Mouse (Mus musculus): ENCODE results near the gene Rasa2. TPM values are rescaled to one million over a fixed set of nuclear protein-coding genes. Genes with fewer than 3 reads are reported as not detected.

The Rasa2 gene
- total and polyA plus RNA-seq, 3 experiments: 9.5 to 11.3 TPM; not detected in 1

DNA sequence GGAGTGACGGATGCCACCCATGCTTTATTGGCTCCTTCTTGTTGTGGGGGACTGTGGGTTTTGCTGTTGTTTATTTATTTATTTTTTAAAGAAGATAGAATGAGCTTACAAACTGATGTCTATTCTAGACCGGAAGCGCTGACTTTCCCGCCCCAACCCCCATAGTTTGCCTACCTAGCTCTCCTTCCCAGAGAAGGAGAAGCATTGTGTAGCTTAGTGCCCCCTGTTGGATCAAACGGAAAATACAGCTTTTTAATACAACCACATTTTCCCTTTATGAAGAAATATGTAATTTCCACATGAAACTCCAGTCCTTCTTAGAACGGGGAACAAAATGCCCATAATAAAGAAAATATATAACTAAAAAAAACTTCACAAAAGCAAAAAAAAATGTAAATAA lies 21.3 kb upstream of the Rasa2 start:
- TF ChIP-seq ZMIZ1 (IDR thresholded peaks at IDR 0.05; ENCODE audit: low read depth, low read length): no peak
- TF ChIP-seq TBP (IDR thresholded peaks at IDR 0.05; ENCODE audit: low read depth, low read length): no peak
- TF ChIP-seq ETS1 (IDR thresholded peaks at IDR 0.05; ENCODE audit: low read depth, low read length): no peak
- TF ChIP-seq GATA1 (IDR thresholded peaks at IDR 0.05; ENCODE audit: low read depth, low read length): no peak
- TF ChIP-seq CHD2 (IDR thresholded peaks at IDR 0.05; ENCODE audit: low read length): no peak
- no peak for TF ChIP-seq RCOR1 (IDR thresholded peaks at IDR 0.05; ENCODE audit: low read depth, low read length)
- TF ChIP-seq MXI1 (IDR thresholded peaks at IDR 0.05; ENCODE audit: low read depth, low read length): no peak
- TF ChIP-seq UBTF (IDR thresholded peaks at IDR 0.05; ENCODE audit: borderline replicate concordance, insufficient read depth, low read depth, low read length): no peak
- TF ChIP-seq CHD1 (IDR thresholded peaks at IDR 0.05; ENCODE audit: low read depth, low read length): no peak
- TF ChIP-seq SIN3A (IDR thresholded peaks at IDR 0.05; ENCODE audit: low read length): no peak
- no peak for TF ChIP-seq POLR2AphosphoS2 (IDR thresholded peaks at IDR 0.05; ENCODE audit: low read length)
- no peak for TF ChIP-seq KAT2A (conservative IDR thresholded peaks at IDR 0.05; ENCODE audit: low read depth, low read length)
- no peak for TF ChIP-seq EP300 (IDR thresholded peaks at IDR 0.05; ENCODE audit: low read depth in 1 of 2, low read length in 2 of 2)
- 0 out of 2 replicates have a peak, but pooled peaks have one; percentile 14 for TF ChIP-seq BHLHE40 (IDR thresholded peaks at IDR 0.05; ENCODE audit: borderline replicate concordance, low read depth, low read length)
- peak; percentile 75 for TF ChIP-seq RAD21 (IDR thresholded peaks at IDR 0.05; ENCODE audit: low read depth, low read length)
- no peak for TF ChIP-seq MYB (IDR thresholded peaks at IDR 0.05; ENCODE audit: low read depth, low read length)
- no peak for TF ChIP-seq POLR2AphosphoS5 (IDR thresholded peaks at IDR 0.05; ENCODE audit: borderline replicate concordance, low read depth, low read length)
- TF ChIP-seq MEF2A (IDR thresholded peaks at IDR 0.05; ENCODE audit: extremely low read depth, insufficient replicate concordance, low read depth, low read length, poor library complexity, severe bottlenecking): no peak
- no peak for TF ChIP-seq MAFK (IDR thresholded peaks at IDR 0.05; ENCODE audit: borderline replicate concordance, low read depth, low read length)
- no peak for TF ChIP-seq GABPA (IDR thresholded peaks at IDR 0.05; ENCODE audit: low read depth, low read length)
- TF ChIP-seq MYC (IDR thresholded peaks at IDR 0.05; ENCODE audit: low read depth, low read length): no peak
- no peak for TF ChIP-seq TAL1 (IDR thresholded peaks at IDR 0.05; ENCODE audit: low read length)
- no peak for TF ChIP-seq HCFC1 (IDR thresholded peaks at IDR 0.05; ENCODE audit: low read depth, low read length)
- TF ChIP-seq MAZ (IDR thresholded peaks at IDR 0.05; ENCODE audit: low read depth, low read length): no peak
- TF ChIP-seq SMC3 (IDR thresholded peaks at IDR 0.05; ENCODE audit: low read depth, low read length): peak; percentile 82
- no peak for TF ChIP-seq E2F4 (IDR thresholded peaks at IDR 0.05; ENCODE audit: borderline replicate concordance, low read depth, low read length)
- TF ChIP-seq ZC3H11A (IDR thresholded peaks at IDR 0.05; ENCODE audit: low read depth, low read length): peak; percentile 64
- TF ChIP-seq TCF12 (IDR thresholded peaks at IDR 0.05; ENCODE audit: low read depth, low read length): no peak
- TF ChIP-seq ZNF384 (IDR thresholded peaks at IDR 0.05; ENCODE audit: low read depth, low read length): no peak
- no peak for TF ChIP-seq ELF1 (IDR thresholded peaks at IDR 0.05; ENCODE audit: low read depth, low read length)
- no peak for TF ChIP-seq MAX (IDR thresholded peaks at IDR 0.05; ENCODE audit: low read length)
- TF ChIP-seq USF1 (IDR thresholded peaks at IDR 0.05; ENCODE audit: low read depth, low read length): no peak
- no peak for TF ChIP-seq JUND (IDR thresholded peaks at IDR 0.05; ENCODE audit: low read depth, low read length)
- TF ChIP-seq CTCF (IDR thresholded peaks at IDR 0.05 in 2 of 3, conservative IDR thresholded peaks at IDR 0.05 in 1 of 3; ENCODE audit: control insufficient read depth in 1 of 3, insufficient read depth in 1 of 3, low read depth in 2 of 3, low read length in 3 of 3, poor library complexity in 1 of 3, severe bottlenecking in 1 of 3): peak; percentile 35 to 76 (median 51); a peak in 5 of 6 replicates
- TF ChIP-seq NRF1 (IDR thresholded peaks at IDR 0.05; ENCODE audit: insufficient read depth, low read depth, low read length, poor library complexity, severe bottlenecking): no peak
- TF ChIP-seq ZKSCAN1 (IDR thresholded peaks at IDR 0.05; ENCODE audit: low read depth, low read length): no peak
- no peak for TF ChIP-seq POLR2A (IDR thresholded peaks at IDR 0.05; ENCODE audit: control insufficient read depth in 1 of 2, insufficient read depth in 1 of 2, low read depth in 1 of 2, low read length in 2 of 2, poor library complexity in 1 of 2)
- TF ChIP-seq USF2 (IDR thresholded peaks at IDR 0.05; ENCODE audit: borderline replicate concordance in 1 of 2, insufficient read depth in 1 of 2, low read depth in 1 of 2, low read length in 2 of 2): no peak
- TF ChIP-seq NELFE (IDR thresholded peaks at IDR 0.05; ENCODE audit: low read depth, low read length): no peak
- H3K36me3 ChIP-seq (ENCODE audit: control insufficient read depth in 1 of 2, insufficient read depth in 2 of 2, low read length in 2 of 2): peaks cover 0 to 12% of the 10 kb centered on the region in 2 experiments; a peak in 2 of 4 replicates
- peak; percentile 82 for DNase-seq (ENCODE audit: low read depth, low spot score)
- H3K27me3 ChIP-seq (ENCODE audit: control insufficient read depth in 1 of 2, insufficient read depth in 2 of 2, low read length in 2 of 2): no peaks in the 10 kb centered on the region
- H3K4me3 ChIP-seq (ENCODE audit: control insufficient read depth in 1 of 2, insufficient read depth in 1 of 2, low read depth in 2 of 2, low read length in 2 of 2): no peak overlapping the region
- no peaks in the 10 kb centered on the region for H3K79me2 ChIP-seq (ENCODE audit: control insufficient read depth, insufficient read depth, low read length, poor library complexity)
- H3K9me3 ChIP-seq (replicated peaks; ENCODE audit: insufficient read depth, low read length): no peaks in the 10 kb centered on the region
- H3K9ac ChIP-seq (ENCODE audit: control insufficient read depth, low read depth, low read length, poor library complexity, severe bottlenecking): no peak overlapping the region
- H3K27ac ChIP-seq (ENCODE audit: control insufficient read depth, low read depth, low read length): no peak overlapping the region
- H3K4me1 ChIP-seq (ENCODE audit: control insufficient read depth in 1 of 2, insufficient read depth in 2 of 2, low read length in 2 of 2): peaks cover 6 to 9% of the 10 kb centered on the region in 2 experiments

Data from MEL (cell line).